Mouse (Mus musculus) layer of hippocampus, postnatal 10 days (tissue): ENCODE results near the gene Pck1. TPM values are rescaled to one million over a fixed set of nuclear protein-coding genes. Genes with fewer than 3 reads are reported as not detected.
A peak's percentile ranks its signal among the peaks of the same experiment; 100 is the strongest.

Source experiments
- DNase-seq, 2 experiments: peaks; one replicate each; pipeline ENCODE4 v3.0.0; 2021; ENCODE audit warnings: low spot score in 2 of 2
- total RNA-seq, 2 experiments: library from RNA; stranded (reverse); gene quantifications; 2 replicates each; pipeline ENCODE4 v1.2.3; 2021

Gene Pck1
- total RNA-seq, 2 experiments from 2014 or later, result not detected

DNA sequence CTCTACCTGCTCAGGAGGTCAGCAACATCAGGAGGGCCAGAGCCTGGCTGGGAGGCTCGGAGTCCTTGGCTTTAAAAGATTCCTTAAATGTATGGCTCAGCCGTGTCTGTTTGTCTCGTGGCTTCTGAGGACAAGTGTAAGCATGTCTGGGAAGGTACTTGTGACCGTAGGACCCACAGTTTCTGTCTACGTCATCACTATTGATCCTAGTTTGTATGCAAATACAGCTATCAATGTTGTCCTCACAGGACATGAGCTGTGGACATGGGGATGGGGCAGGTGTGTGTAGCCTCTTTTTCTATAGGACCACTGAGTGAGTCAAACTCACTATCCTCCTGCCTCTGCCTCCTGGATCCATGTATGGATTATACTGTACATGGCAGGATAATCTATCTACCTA lies 4.8 kb upstream of the Pck1 start:
- DNase-seq, result no peak

DNA sequence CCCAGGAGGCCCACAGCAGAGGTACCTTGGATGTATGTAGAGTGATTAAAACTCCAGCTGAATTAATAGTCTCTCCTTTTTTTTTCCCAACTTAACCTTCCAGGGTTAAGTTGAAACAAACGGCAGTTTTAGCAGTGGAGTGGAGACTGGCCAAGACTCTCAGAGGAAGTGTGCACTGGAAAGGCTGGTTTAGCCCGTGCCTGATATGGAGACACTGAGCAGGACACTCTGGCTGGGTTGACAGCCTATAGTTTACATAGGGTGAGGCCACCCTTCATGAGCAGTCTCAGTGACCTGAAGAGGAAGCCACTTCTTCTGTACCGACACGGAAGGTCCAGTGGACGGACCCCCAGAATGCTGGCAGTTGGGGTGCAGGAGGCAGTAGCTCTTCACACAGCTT lies 1.5 kb upstream of the Pck1 start:
- no peak for DNase-seq

DNA sequence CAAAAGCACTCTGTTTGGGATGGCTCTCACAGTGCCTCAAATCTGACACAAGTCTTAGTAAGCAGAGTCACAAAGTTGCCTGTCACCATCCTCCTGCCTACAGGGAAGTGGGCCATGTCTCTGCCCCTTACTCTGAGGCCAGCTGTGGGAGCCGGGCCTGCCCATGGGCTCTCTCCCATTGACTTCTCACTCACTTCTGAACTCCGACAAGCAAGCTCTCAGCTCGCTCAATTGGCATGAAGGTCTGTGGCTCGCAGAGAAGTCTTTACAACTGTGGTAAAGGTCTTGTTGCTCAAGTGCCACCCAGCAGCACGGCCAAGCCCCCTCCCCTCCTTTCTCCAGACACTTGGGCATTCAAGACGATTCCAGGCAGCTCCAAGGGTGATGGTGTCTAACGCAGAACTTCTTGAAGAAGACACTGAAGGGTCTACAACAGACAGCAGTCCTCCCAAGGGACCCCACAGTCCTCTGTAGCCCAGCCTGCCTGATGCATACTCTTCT lies 1.0 kb upstream of the Pck1 start:
- DNase-seq, result no peak

DNA sequence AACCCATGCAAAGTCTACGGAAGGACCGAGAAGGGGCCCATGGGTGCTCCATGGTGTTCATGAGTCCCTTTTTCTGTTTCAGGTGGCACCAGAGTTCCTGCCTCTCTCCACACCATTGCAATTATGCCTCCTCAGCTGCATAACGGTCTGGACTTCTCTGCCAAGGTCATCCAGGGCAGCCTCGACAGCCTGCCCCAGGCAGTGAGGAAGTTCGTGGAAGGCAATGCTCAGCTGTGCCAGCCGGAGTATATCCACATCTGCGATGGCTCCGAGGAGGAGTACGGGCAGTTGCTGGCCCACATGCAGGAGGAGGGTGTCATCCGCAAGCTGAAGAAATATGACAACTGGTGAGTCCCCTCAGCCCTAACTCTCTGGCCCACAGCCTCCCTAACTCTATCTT lies 418 bp downstream of the Pck1 start:
- DNase-seq, result no peak

DNA sequence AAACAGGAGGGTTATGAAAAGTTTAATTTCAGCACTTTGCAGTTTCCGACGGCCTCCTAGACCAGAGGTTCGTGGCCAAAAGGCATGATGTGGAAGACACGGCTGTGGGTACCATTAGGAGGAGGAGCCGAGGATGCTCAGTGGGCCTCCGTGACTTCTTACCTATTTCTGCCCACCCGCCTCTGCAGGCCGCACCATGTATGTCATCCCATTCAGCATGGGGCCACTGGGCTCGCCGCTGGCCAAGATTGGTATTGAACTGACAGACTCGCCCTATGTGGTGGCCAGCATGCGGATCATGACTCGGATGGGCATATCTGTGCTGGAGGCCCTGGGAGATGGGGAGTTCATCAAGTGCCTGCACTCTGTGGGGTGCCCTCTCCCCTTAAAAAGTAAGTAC lies 1.7 kb downstream of the Pck1 start:
- DNase-seq, result no peak

DNA sequence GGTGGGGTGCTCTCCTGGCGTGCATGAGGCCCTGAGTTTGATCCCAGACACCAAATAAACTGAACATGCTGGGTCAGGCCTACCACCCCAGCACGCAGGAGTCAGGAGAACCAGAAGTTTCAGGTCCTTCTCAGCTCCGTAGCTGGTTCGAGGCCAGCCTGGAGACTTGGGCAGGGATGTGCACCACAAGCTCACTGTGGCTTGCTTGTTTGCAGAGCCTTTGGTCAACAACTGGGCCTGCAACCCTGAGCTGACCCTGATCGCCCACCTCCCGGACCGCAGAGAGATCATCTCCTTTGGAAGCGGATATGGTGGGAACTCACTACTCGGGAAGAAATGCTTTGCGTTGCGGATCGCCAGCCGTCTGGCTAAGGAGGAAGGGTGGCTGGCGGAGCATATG lies 2.1 kb downstream of the Pck1 start:
- DNase-seq, result no peak

DNA sequence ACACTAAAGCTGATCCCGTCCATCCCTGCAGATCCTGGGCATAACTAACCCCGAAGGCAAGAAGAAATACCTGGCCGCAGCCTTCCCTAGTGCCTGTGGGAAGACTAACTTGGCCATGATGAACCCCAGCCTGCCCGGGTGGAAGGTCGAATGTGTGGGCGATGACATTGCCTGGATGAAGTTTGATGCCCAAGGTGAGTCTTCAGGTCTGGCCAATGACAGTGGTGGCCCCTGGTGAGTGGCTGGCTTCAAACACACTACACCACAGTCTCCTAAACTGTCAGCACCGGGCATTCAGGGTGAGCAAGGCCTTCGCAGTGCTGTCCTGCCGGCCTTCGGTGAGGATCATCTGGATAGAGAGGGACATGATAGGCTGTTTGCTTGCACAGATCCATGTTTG lies 3.1 kb downstream of the Pck1 start:
- no peak for DNase-seq

DNA sequence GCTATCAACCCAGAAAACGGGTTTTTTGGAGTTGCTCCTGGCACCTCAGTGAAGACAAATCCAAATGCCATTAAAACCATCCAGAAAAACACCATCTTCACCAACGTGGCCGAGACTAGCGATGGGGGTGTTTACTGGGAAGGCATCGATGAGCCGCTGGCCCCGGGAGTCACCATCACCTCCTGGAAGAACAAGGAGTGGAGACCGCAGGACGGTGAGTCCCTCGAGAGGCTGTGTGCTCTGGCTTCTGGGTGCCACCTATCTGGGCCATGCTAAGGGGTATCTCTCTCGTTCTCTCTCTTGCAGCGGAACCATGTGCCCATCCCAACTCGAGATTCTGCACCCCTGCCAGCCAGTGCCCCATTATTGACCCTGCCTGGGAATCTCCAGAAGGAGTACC lies 4.1 kb downstream of the Pck1 start:
- no peak for DNase-seq

DNA sequence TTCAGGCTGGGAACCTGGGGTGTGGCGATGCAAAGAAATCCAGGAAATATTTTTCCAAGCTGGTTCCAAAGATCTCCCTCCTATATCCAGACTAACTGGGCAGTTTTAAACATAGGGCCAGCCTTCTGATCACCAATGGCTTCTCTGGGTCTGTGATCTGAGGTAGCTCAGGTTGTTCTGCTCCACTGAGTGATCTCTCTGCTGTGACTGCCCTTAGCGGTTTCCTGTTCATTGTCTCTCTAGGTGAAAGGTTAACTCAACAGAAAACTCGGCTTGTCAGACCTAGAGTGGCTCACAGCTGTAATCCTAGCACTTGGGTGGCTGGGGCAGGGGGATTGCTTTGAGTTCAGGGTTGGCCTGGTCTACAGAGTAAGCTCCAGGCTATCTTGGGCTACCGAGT lies 4.5 kb downstream of the Pck1 start:
- DNase-seq, result no peak

DNA sequence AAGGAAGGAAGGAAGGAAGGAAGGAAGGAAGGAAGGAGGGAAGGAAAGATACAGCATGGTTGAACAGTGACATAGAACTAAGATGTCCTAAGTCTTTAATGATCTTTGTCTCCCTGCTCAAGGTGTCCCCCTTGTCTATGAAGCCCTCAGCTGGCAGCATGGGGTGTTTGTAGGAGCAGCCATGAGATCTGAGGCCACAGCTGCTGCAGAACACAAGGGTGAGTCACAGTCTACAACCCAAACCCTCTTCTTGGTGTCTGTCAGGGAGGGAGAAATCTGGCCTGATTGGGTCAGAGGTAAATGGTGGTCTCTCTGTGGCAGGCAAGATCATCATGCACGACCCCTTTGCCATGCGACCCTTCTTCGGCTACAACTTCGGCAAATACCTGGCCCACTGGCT lies 5.0 kb downstream of the Pck1 start:
- DNase-seq, result no peak

DNA sequence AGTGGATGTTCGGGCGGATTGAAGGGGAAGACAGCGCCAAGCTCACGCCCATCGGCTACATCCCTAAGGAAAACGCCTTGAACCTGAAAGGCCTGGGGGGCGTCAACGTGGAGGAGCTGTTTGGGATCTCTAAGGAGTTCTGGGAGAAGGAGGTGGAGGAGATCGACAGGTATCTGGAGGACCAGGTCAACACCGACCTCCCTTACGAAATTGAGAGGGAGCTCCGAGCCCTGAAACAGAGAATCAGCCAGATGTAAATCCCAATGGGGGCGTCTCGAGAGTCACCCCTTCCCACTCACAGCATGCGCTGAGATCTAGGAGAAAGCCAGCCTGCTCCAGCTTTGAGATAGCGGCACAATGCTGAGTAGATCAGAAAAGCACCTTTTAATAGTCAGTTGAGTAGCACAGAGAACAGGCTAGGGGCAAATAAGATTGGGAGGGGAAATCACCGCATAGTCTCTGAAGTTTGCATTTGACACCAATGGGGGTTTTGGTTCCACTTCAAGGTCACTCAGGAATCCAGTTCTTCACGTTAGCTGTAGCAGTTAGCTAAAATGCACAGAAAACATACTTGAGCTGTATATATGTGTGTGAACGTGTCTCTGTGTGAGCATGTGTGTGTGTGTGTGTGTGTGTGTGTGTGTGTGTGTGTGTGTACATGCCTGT lies 5.7 kb downstream of the Pck1 start:
- DNase-seq, result no peak

DNA sequence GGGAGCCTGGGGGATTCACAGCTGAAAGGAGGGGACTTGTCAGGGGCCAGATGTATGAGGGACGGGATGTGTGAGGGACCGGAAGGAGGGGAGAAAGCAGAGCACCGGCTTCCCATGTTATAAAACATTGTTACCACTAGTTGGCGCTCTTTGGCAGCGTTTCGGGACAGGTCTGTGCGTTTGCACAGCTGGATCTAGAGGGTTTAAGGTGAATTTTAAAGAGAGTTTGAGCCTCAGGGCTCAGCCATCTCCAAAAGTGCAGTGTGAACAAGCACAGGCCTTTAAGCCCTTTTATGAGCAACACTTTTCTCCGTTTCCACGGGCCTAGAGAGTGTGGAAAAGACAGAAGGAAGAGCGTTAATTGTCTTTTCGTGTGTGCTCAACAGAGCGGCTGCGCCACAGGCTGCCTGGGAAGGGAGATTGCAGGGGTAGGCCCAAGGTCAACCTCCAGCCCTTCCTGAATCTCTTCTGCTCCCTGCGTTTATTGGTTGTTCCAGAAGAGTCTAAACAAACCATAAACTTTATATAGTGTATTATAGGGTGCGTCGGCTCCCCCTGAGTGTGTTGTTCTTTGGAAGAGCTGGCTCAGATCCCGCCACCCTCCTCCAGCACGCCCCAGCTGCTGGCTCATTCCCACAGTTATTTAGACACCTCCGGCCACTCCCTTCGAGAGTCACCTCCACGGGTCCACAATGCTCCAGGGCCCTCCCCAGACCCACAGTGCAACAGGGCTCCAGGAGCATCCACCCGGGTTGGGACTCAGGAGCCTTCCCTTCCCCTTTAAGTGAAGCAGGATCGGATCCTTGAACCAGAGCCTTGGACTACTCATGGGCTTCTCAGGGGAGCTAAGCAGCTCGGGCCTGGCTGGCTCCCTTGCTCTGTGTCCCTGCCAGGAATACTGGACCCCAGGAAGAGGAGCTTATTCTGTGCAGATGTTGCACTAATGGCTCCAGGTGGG lies 6.8 kb downstream of the Pck1 start:
- DNase-seq, result peak; percentile 62 to 63

DNA sequence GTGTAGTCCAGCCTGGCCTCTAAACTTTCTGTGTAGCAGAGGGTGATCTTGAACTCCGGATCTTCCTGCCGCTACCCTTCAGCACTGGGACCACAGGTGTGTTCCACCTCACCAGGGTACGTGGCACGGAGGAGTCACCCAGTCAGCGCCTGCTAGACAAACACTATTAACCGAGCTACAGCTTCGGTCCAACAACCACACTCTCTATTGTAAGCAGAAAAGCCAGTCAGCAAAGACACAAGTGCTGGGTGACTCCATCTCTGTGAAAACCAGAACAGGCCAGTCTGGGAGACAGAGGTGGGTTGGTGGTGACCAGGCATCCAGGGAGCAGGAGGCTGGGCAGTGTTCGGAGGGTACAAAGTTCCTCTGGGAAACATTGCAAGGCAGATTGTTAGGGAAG lies 10.5 kb downstream of the Pck1 start:
- no peak for DNase-seq

DNA sequence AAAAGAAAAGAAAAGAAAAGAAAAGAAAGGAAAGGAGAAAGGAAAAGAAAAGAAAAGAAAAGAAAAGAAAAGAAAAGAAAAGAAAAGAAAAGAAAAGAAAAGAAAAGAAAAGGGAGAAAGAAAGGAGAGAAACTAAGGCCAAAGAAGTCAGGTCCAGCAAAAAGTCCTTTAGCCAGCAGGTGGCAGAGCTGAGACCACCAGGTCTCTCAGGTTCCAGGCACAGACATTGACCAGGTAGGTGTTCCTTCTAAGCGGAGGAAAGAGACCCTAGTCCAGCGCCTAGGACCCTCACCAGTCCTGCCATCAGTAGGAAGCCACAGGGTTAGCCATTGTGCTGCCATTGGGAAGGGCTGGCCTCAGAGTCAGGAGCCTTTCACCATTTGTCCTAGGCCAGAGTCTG lies 11.5 kb downstream of the Pck1 start:
- DNase-seq, result no peak

DNA sequence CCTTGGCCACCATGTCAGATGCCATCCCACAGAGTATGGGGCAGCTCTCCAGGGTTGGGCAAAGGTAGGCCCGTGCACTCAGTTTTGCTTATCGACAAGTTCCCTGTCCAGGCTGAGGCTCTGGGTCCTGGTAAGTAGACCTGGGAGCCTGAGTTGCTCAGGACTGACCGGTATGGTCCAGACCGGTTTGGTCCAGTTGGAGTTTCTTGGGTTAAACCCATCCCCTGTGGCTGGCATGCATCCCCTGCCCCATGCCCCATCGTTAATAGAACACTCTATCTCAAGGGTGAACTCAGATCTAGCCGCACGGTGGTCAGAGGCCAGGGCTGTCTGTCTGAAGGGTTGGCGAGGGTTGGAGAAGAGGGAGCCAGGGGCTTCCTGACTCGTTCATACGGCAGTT lies 12.1 kb downstream of the Pck1 start:
- DNase-seq, result no peak

DNA sequence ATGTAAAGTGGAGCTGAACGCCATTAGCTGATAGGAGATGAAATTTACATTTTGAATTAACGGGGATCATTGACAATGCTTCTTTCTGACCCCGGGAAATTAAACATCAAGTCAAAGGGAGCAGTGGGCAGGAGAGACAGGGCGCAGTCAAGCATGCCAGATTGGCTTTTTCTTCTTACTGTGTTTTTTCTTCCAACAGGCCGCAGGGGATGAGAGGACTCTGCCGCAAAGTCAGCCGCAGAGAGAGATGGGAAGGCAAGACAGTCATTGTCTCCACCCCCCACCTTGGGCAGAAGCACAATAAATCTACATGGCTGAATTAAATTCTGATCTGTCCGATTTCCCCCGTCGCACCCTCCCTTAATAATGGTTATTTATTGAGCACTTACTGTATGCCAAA lies 12.5 kb downstream of the Pck1 start:
- DNase-seq, result no peak

DNA sequence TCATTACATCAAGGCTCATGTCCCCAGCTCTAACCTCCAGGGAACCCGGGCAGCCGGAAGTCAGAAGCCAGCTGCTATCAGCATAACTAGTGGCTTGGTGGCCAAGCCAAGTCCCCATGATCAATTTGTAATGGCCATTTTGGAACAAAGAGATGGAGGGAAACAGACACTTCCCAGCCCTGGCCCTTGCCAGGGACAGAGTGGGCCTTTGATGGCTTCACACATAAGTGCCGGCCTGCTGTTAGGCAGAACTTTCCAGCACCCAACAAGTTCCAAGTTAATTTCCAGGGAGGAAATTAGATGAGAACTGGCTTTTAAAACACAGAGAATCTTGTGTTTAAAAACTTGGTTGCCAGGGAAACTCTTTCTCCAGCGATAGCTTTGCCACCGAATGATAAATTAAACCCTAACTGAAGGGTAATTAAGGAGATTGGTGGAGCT lies 15.6 kb downstream of the Pck1 start:
- DNase-seq, result peak in 1 of 2 experiments; percentile 24

DNA sequence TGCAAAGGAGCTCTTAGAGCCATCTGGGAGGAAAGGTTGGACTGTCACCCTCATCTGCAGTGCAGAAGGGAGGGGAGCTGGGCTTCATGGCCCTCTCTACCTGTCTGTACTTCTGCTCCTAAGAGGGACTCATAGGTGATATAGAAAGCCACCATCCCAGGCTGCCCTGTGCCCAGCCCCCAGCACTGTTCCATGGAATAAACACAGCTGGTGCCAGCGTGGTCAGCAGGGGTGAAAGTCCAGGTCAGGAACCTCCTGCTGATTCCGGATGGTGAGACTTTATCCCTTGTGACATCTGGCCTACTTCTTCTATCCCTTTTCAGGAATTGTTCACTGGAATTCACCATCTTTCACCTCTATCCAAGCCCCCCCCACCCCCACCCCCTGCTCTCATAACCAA lies 17.2 kb downstream of the Pck1 start:
- no peak for DNase-seq

DNA sequence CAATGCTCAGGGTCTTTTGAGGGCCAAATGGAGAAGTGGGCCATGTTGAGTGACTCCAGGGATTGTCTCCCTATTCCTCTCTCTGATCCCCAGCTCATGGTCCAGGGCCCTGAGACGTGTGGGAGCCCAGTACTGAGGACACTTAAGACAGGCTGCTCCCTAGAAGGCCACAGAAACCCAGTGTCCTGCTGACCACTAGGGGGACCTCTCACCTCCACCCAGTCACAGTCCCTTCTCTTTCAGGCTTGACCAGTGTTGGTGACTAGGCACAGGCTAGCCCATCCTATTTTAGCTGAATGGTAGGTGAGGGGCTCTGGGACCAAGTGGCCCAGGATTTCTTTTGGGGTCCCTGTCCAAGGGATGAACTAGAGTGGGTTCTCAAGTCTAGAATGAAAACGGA lies 17.9 kb downstream of the Pck1 start:
- no peak for DNase-seq

DNA sequence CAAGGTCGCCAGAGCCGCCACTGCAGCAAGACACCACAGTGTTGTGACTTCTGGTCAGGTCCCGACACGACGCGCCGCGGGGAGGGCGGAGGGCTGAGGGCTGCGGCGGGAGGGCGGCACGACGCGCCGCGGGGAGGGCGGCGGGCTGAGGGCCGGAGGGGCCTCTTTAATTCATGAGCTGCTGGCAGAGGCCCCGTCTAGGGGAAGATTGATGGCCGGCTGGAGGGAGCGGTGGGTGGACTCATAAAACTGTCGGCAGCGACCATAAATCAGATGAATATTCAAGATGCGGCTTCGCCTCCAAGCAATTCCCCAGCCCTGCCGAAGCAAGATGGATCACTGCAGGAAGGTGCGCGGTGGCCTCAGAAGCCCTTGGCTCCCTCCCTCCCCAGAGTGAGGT lies 18.6 kb downstream of the Pck1 start:
- no peak for DNase-seq

DNA sequence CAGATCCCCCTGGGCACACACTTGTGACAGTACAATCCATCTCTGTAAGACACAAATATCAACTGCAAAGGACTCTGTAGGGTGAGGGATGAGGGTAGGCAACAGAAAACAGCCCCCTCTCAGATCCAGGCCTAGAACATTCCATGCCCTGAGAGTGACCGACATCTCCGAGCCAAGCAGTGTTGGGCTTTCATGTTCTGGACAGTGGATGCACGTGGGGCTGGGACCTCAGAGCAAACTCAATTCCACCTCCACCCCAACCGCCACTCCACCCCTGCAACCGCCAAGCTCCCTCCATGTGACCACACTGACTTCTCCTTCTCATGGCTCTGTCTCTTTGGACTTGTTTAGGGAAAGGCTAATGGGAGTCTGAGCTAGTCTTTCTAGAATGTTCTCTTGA lies 19.1 kb downstream of the Pck1 start:
- no peak for DNase-seq

DNA sequence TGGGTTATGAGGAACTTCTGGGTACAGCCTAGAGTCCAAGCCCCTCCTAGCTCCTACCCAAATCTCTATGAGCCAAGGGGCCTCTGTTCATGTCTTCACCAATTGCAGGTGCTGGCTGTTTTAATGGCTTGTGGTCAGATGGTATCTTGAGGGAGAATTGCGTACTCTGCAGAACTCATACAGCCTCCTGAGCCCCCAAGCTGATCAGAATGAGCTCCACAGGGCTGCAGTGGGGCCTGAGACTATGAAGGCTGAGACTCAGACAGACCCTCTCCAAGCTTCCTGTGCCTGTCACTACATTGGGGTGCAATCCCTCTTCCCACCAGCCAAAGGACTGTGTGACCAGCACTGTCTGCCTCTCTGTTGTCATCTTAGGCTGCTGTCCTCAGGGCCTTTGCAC lies 19.5 kb downstream of the Pck1 start:
- DNase-seq, result no peak

DNA sequence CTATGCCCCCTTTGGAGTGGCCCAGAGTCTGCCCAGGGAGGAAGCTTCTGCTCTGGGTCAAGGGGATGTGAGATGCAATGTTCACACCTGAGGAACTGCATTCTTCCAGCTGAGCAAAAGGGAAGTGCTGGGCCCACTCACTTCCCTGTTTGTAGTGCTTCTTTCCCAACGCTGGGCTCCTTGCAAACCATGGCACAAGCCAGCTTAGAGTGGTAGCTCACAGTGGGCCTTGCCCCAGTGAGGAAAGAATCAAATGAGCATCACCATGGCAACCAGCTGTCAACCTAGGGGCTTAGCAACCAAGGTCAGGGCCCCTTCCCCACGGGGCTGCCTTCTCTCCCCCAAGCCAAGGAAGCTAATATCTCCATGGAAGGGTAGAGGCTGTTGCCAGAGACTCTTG lies 20.2 kb downstream of the Pck1 start:
- DNase-seq, result peak; percentile 42 to 52
